Mouse (Mus musculus) c-Kit-negative CD71-positive TER-119-positive erythroid progenitor cells, embryonic 14.5 days (primary cell): ENCODE measurements around the gene Zer1.
A peak's percentile ranks its signal among the peaks of the same experiment; 100 is the strongest.
"Not testable (repeated sequence)": the region's sequence is repeated elsewhere in the genome, so short reads cannot be mapped to it uniquely, and the experiment has no call there.

Experiments used
- DNase-seq: peaks from one replicate; pipeline ENCODE4 v3.0.0-alpha.2; 2013; ENCODE audit warnings: low read depth, low spot score

The Zer1 gene

DNA sequence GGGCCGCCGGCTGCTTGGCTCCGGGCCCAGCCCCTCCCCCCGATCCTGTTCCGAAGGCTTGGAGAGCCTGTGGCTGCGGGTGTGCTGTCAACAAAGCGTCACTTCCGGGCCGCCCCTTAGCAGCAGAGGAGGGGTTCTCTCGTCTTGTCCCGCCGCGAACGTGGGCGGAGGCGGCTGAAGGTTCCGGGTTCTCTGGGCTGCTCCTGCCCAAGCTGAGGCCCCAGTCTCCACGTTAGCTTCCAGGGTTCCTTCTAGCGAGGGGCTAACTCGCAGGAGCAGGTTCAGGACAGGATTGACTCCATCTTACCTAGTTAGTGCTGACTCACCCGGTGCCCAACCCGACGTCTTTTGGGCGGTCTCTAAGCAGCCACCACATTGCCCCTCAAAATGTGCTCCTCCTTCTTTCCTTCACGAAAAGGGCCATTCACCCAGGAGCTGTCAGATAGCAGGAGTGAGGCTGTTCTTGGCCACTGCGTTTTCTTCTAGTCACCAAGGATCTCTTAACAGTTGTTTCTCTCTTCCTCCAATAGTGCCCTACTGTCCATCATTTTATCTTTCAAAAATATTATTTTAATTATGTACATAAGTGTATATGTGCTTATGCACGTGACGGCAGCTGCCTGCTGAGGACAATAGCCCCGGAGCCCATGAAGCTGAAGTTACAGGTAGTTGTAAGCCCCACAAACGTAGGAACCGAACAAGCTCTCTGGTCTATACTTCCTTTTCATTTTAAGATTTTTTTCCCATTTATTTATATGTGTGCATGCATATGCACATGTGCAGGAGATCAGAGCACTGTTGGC is at the start of gene Zer1:
TSS of gene Zer1 (minus strand) at position 114 of the 803 bp plus-strand sequence.
- peak; percentile 76 for DNase-seq

DNA sequence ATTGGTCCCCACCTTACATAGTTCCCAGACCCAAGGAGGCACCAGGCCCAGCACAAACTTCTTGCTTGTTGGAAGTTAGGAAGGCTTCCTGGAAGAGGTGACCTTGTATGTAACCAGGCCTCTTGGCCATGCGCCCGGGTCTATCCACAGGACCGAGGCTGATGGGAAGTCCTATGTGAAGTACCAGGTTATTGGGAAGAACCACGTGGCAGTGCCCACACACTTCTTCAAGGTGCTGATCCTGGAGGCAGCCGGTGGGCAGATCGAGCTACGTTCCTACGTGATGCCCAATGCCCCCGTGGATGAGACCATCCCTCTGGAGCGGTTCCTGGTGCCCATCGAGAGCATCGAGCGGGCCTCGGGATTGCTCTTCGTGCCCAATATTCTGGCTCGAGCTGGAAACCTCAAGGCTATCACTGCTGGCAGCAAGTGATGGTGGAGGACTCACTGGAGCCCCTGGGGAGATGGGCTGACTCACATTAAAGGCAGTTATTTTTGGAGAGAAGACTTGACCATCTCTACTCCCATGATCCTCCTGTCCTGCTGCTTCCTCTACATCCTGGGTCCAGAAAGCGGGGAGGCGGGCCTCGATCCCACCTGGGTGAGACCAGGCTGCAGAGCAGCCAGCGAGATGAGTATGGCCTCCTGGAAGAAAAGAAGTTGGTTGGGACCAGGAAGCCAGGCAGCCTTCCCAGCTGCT is 49.3 kb upstream of the Zer1 start:
- no peak for DNase-seq

- no peak for DNase-seq
These were observed 47.6 kb upstream of the Zer1 start for GRCm38 (mm10) chr2:30171997-30172382.

DNA sequence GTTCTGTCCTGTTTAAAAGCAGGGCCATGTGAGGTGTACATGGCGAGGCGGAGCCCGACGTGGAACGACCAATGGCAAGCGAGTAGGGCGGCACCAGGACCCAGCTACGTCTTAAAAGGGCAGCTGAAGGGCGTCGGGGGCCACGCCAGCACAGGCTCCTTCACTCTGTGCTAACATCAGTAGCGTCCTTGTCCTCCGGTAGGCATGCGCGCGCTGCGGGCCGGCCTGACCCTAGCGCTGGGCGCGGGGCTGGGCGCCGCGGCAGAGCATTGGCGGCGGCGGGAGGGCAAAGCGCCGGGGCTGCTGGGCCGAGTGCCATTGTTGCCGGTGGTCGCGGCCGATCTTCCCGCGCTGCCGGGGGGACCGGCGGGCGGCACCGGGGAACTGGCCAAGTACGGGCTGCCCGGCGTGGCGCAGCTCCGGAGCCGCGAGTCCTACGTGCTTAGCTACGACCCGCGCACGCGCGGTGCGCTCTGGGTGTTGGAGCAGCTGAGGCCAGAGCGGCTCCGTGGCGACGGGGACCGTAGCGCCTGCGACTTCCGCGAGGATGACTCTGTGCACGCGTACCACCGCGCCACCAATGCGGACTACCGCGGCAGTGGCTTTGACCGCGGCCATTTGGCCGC is 47.1 kb upstream of the Zer1 start, which contains the start of gene Endog:
TSS of gene Endog (plus strand) at position 123 of the 626 bp plus-strand sequence.
- DNase-seq, result no peak

- DNase-seq, result no peak
These were observed 42.3 kb upstream of the Zer1 start for GRCm38 (mm10) chr2:30166677-30167076.

DNA sequence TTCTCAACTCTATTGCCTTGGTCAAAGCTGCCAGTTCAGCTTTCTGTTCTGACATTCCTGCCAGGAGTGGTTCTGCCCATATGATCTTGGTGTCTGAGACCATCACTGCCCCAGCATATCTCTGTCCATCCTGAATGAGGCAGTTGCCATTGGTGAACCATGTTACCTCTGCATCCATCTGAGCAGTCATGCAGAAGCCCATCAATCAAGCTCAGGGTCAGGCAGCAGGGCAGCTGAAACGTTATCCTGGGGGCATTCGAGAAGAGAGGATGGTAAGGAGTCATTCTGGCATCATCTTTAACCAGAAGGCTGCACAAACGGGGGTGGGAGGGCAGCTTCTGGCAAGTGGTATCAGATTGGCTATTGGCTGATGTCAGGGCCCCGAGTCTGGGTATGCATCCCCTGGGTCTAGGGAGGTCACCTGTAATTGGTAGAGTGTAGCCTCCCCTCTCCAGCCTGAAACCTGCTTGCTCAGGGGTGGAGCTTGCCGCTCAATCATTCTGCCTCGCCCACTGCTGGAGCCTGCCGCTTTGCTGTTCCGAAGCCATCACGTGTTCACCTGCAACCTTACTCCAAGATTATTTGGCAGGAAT is 40.1 kb upstream of the Zer1 start:
- no peak for DNase-seq

GRCm38 (mm10) chr2:30161809-30162208 is 37.4 kb upstream of the Zer1 start:
- DNase-seq, result no peak

- not testable (repeated sequence) for DNase-seq
These were observed 35.5 kb upstream of the Zer1 start for GRCm38 (mm10) chr2:30159871-30160270.

GRCm38 (mm10) chr2:30152616-30153015 is 28.2 kb upstream of the Zer1 start:
- DNase-seq, result no peak

GRCm38 (mm10) chr2:30151840-30152239 is 27.5 kb upstream of the Zer1 start:
- no peak for DNase-seq

DNA sequence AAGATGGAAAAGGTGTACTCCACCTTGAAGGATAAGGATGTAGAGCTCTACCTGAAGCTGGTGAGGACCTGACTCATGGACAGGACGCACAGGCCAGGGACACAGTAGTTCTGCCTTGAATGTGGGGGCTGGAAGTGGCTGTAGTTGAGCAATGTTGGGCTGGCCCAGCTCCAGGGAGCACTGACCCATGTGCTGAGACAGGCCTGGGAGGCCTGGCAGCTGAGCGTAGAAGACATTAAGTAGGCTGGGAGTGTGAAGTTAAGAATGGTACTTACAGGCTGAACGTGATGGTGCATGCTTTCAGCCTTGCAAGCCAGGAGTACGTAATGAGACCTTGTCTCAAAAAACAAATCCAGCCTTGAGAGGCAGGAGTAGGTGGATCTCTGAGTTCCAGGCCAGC is 23.1 kb upstream of the Zer1 start:
- DNase-seq, result no peak

DNA sequence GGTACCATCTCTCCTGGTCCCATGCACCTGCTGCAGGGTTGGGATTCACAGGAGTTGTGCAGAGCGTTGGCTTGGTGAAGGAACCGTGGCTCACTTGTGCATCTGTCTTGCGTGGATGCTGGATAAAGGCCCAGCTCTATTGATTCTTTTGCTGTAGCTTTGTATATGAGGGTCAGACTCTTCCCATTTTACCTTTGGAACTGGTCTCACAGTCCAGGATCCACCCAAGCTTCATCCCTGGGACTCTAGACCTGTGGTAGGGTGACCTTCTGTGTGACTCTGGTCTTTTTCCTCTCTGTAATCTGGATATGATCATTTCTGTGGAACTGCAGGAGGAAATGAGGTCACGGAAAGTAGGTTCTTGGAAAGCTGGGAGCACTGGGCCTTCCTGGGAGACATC is 20.1 kb upstream of the Zer1 start:
- DNase-seq, result no peak

- DNase-seq, result not testable (repeated sequence)
These were observed 15.6 kb upstream of the Zer1 start for GRCm38 (mm10) chr2:30140021-30140420.

GRCm38 (mm10) chr2:30136458-30136857 is 12.1 kb upstream of the Zer1 start:
- no peak for DNase-seq

DNA sequence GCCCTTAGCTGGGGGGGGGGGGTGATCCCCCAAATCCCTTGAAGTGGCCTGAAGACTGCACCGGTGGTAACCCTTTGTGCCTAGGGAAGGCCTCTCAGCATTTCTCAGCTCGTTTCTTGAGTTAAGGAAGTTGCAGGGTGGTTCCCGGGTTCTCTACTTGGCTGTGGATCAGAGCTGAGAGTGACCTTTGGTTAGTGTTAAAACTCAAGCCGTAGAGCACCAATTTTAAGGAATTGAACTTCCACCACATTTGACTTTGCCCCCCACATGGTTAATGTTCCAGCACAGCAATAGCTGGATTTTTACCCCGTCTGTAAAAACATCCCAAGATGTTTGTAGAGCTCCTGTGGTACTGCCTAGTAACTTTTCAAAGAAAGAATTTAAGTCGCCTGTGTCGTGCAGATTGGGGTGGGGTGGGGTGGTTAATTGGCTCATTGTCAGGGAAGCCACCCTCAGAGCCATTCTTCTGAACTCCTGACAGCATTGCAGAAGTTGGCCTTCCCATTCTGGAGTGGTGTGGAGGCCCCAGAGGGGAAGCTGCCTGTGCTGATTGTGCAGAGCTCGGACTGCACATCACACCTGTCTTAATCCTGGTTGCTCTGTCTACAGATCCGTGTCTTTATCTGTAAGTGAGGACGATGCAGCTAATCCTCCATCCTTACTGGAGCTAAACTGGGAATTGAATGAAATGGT is 10.7 kb upstream of the Zer1 start:
- DNase-seq, result no peak

GRCm38 (mm10) chr2:30134378-30134711 is 10.0 kb upstream of the Zer1 start:
- no peak for DNase-seq

DNA sequence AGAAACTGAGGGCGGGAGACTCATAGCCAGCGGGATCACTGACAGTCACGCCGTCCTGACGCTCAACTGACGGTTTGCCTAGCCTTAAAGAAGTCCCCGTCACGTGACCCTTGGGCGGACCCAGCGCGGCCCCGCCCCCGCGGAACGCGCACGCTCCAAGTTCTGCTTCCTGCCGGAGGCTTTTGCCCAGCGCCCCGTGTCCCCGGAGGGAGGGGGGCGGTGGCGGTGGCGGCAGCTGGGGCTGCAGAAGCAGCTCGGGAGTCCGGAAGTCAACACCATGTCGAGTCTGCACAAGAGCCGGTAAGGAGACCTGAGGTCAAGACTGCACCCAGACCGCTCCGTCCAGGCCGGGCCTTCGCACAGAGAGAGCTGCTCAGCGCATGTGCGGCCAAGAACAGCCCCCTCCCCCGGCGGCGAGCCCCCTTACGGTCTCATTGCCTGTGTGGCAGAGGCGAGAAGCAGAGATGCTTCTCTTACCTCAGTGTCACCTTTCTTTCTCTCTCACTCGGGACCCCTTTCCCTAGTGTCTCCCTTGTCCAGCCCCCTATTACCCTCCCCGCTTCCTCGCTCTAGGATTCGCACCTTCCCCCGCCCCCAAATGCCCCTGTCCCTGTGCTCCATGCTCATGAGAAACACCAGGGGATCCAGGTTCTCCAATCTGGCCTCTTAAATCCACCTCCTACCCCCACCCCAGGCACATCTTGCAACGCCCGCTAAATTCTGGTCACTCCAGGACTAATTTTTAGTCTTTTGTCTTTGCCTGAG is 9.4 kb upstream of the Zer1 start, which contains the start of gene Tbc1d13:
TSS of gene Tbc1d13 (plus strand) at position 134 of the 765 bp plus-strand sequence.
- DNase-seq, result peak; percentile 91

DNA sequence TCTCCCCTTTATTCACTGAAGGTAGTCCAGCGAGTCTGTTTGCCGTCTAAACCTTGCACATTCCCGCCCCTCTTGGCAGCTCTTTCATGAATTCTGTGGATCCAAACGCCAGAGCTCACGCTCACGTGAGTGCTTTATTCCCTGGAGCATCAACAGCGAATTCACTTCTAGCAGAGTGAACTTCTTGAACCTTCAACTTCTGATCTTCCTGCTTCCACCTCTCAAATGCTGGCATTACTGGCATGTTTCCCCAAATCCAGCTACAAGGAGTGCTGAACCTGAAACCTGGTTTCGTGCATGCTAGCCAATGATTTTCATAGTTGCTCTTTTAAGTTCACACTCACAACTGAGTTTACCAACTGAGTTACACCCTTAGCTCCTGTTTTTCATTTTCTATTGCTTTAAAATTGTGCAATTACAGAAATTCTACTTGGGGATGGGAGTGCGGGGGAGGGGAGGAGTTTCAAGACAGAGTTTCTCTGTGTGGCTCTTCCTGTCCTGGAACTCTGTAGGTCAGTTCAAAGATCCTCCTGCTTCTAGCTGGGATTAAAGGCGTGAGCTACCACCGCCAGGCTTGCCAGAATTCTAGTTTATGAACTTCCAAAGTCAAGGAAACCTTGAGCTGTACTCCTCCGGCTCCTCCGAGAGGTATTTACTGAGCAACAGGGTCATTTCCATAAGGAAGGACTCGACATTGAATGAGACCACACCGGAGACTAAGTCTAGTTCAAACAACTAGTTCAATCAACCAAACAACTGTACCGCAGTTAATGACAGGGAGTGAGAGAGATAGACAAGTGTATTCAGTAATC is 8.6 kb upstream of the Zer1 start:
- DNase-seq, result no peak

GRCm38 (mm10) chr2:30131240-30131639 is 6.9 kb upstream of the Zer1 start:
- DNase-seq, result not testable (repeated sequence)

- no peak for DNase-seq
These were observed 5.8 kb upstream of the Zer1 start for GRCm38 (mm10) chr2:30130156-30130555.
